Mouse (Mus musculus): ENCODE data around the gene Astn2. TPM values are rescaled to one million over a fixed set of nuclear protein-coding genes. Genes with fewer than 3 reads are reported as not detected.

Gene Astn2
- 0.03 and 0.06 TPM in 2 replicates for polyA plus RNA-seq (2015; fragmentation: Nextera tagmentation; extraction: Ambion mirVana)

DNA sequence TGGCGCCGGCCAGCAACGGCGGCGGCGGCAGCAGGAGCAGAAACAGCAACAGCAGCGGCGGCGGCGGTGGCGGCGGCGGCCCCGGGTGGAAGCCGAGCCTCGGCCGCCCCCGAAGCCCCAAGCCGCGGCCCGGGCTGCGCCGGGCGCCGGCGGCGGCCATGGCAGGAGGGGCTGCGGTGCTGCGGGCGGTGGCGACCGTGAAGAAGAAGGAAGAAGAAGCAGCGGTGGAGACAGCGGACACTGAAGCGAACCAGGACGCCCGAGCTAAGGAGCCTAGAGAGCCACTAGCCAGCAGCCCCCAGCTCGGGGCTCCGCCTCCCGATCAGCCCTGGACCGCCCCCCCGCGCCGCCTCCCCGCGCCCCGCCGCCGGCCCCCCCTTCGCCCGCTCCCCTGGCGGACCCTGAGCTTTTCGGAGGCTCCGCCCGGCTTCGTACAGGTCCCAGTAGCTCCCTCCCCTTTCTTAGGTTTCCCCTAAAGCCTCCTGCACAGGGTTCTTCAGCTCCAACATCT lies at the start of gene Astn2:
Gene Astn2, minus strand, starts transcription at position 411 of the 511 bp plus-strand sequence.
- no peak for ATAC-seq (ENCODE audit: low read depth)
- H3K27me3 ChIP-seq = peaks cover 52% of the 10 kb centered on the region
- H3K4me3 ChIP-seq (replicated peaks) = peak within 1 kb of the TSS; percentile 51
- WGBS (ENCODE audit: insufficient replicate concordance) = 0% methylated on average over 22 of the region's 56 CpGs
- no peak within 1 kb of the TSS for H3K27ac ChIP-seq
- no peaks in the 10 kb centered on the region for H3K36me3 ChIP-seq
- 0 out of 2 replicates have a peak within 1 kb of the TSS, but pooled peaks have one; percentile 6 for H3K9ac ChIP-seq
- peak within 1 kb of the TSS; percentile 65 for H3K4me2 ChIP-seq
- no peaks in the 10 kb centered on the region for H3K9me3 ChIP-seq (replicated peaks)
- H3K4me1 ChIP-seq (replicated peaks) = no peaks in the 10 kb centered on the region
- no peak for DNase-seq

GRCm38 (mm10) chr4:66450115-66450514 lies 45.7 kb upstream of the Astn2 start:
- Histone ChIP-seq H3K27ac (no peak overlapping the region), H3K4me3 (replicated peaks) (no peak overlapping the region), H3K4me1 (replicated peaks) (no peaks in the 10 kb centered on the region), H3K4me2 (no peak overlapping the region), H3K27me3 (no peaks in the 10 kb centered on the region), H3K36me3 (no peaks in the 10 kb centered on the region), H3K9ac (no peak overlapping the region), H3K9me3 (replicated peaks) (no peaks in the 10 kb centered on the region)
- ATAC-seq (ENCODE audit: low read depth) (no peak), DNase-seq (no peak)
- WGBS (ENCODE audit: insufficient replicate concordance) = 33% methylated on average over 3 of the region's 3 CpGs

DNA sequence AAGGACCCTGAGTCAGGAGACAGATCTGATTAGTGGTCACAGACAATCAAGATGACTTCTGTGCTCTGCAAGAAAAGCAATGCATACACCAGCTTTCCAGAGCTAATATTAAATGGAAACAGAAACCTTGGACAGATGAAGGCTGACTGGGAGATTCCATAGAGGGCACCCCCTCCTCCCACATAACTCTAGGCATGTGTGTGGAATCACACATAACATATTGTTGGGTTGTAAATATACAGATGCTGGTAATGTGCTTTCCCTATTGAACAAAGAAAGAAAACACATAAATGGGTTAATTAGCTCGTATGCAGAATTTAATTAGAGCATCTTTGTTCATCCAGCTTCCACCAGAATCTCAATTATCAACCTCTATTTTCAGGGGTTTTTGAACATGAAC lies 26.8 kb upstream of the Astn2 start:
- H3K9me3 ChIP-seq (replicated peaks) = no peaks in the 10 kb centered on the region
- no peak overlapping the region for H3K27ac ChIP-seq
- no peak overlapping the region for H3K4me2 ChIP-seq
- ATAC-seq (ENCODE audit: low read depth) (no peak), DNase-seq (no peak)
- no peak overlapping the region for H3K4me3 ChIP-seq (replicated peaks)
- WGBS (ENCODE audit: insufficient replicate concordance) = 25% methylated on average over 1 of the region's 1 CpGs
- H3K9ac ChIP-seq = no peak overlapping the region
- H3K36me3 ChIP-seq = no peaks in the 10 kb centered on the region
- no peaks in the 10 kb centered on the region for H3K4me1 ChIP-seq (replicated peaks)
- no peaks in the 10 kb centered on the region for H3K27me3 ChIP-seq

DNA sequence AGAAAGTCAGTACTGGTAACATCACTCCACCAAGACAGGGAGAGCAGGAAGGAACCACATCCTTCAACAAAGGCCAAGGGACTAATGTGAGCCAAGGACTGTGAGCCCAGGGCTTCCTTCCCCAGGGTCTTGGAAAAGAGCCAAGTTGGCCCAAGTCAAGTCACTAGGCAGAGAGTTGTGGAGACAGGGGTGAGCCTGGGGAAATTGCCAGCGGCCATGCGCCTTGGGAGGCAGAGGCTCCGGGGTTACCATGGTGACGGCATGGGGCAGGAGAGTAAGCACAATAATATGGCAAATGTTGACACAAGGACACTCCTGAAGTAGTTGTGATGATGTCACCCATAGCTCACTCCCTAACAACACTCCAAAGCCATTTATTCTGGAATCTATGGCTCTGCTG lies 21.4 kb upstream of the Astn2 start:
- H3K4me2 ChIP-seq = no peak overlapping the region
- 92% methylated on average over 4 of the region's 4 CpGs for WGBS (ENCODE audit: insufficient replicate concordance)
- no peak for DNase-seq
- H3K27me3 ChIP-seq = no peaks in the 10 kb centered on the region
- no peaks in the 10 kb centered on the region for H3K4me1 ChIP-seq (replicated peaks)
- H3K4me3 ChIP-seq (replicated peaks) = no peak overlapping the region
- H3K27ac ChIP-seq = no peak overlapping the region
- no peaks in the 10 kb centered on the region for H3K9me3 ChIP-seq (replicated peaks)
- ATAC-seq (ENCODE audit: low read depth) = no peak
- no peaks in the 10 kb centered on the region for H3K36me3 ChIP-seq
- H3K9ac ChIP-seq = no peak overlapping the region

GRCm38 (mm10) chr4:66414778-66415177 lies 10.4 kb upstream of the Astn2 start:
- Histone ChIP-seq H3K27ac (no peak overlapping the region), H3K4me2 (no peak overlapping the region), H3K4me3 (replicated peaks) (no peak overlapping the region), H3K9ac (no peak overlapping the region), H3K9me3 (replicated peaks) (no peaks in the 10 kb centered on the region), H3K36me3 (no peaks in the 10 kb centered on the region), H3K27me3 (no peaks in the 10 kb centered on the region), H3K4me1 (replicated peaks) (no peaks in the 10 kb centered on the region)
- no peak for ATAC-seq (ENCODE audit: low read depth)
- WGBS (ENCODE audit: insufficient replicate concordance) = 61% methylated on average over 8 of the region's 8 CpGs
- DNase-seq = no peak

DNA sequence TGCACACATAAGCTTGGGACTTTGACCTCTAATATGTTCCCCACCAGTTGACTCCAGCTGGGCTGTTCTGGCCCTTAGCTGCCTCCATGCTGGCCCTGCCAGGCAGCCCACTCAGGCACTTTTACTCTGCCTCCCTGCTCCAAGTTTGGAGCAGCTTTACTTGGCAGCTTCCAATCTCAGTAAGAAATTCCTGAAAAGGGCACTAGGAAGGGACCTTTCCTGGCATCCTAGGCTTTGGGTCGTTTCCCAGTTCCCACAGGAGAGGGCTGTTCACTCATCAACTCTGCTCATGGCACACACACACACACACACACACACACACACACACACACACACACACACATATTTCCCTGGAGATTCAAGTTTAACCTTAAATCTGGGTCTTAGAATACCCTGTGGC lies 675 bp upstream of the Astn2 start:
- peaks cover 52% of the 10 kb centered on the region for H3K27me3 ChIP-seq
- no peak overlapping the region for H3K9ac ChIP-seq
- 14% methylated on average over 1 of the region's 1 CpGs for WGBS (ENCODE audit: insufficient replicate concordance)
- DNase-seq (no peak), ATAC-seq (ENCODE audit: low read depth) (no peak)
- H3K4me3 ChIP-seq (replicated peaks) = no peak overlapping the region
- no peaks in the 10 kb centered on the region for H3K9me3 ChIP-seq (replicated peaks)
- no peak overlapping the region for H3K27ac ChIP-seq
- no peak overlapping the region for H3K4me2 ChIP-seq
- no peaks in the 10 kb centered on the region for H3K36me3 ChIP-seq
- no peaks in the 10 kb centered on the region for H3K4me1 ChIP-seq (replicated peaks)

DNA sequence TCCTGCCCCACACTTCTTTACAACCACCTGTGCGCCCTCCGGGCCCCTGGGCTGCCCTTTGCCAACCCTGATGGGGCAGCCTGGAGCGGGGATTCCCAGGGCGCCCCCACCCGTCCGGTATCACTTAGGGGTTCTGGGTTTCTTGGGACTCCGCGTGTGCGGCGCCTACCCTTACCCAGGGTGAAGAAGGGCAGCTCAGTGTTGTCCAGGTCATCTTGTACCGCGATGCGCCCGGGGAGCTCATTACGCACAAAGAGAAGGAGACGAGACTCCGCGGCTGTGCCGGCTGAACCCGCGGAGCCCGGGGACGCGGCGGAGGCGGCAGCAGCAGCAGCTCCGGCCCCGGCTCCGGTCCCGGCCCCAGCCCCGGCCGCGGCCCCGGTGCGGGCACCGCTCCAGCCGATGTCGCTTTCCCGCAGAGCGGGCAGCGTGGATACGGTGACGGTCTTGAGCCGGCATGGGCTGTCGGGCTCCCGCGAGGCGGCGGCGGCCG lies 657 bp downstream of the Astn2 start:
- H3K27me3 ChIP-seq = peaks cover 52% of the 10 kb centered on the region
- 0 out of 2 replicates have a peak overlapping the region, but pooled peaks have one; percentile 6 for H3K9ac ChIP-seq
- no peaks in the 10 kb centered on the region for H3K36me3 ChIP-seq
- no peak for ATAC-seq (ENCODE audit: low read depth)
- peak overlapping the region; percentile 51 for H3K4me3 ChIP-seq (replicated peaks)
- no peak overlapping the region for H3K27ac ChIP-seq
- H3K4me2 ChIP-seq = peak overlapping the region; percentile 65
- 1% methylated on average over 42 of the region's 51 CpGs for WGBS (ENCODE audit: insufficient replicate concordance)
- H3K4me1 ChIP-seq (replicated peaks) = no peaks in the 10 kb centered on the region
- no peak for DNase-seq
- H3K9me3 ChIP-seq (replicated peaks) = no peaks in the 10 kb centered on the region

DNA sequence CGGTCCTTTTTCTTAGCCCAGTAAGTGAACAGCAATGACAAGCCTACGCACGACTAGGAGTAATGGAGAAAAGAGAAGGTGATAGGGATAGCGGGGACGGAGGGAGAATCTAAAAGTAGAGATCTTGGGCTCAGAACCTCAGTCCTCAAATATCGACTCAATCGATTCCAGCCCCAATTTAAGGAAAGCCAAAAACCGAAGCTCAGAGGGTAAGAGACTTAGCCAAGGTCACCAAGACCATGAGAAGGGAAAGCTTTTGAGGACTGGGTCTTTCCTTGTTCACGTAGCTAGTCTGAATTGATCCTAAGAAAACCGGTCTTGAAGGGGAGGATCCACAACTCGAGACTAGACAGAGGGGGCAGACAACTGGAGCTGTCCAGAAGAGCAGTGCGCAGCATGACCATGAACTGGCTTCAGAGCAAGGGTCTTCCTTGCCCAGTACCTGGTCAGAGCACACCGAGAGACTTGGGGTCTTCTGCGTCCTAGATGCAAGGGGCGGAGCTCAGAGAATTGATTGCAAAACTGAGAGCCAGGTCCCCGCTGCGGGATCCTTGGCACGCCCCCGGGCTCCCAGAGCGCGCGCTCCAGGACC lies 1.2 kb downstream of the Astn2 start:
- no peaks in the 10 kb centered on the region for H3K4me1 ChIP-seq (replicated peaks)
- peak overlapping the region; percentile 51 for H3K4me3 ChIP-seq (replicated peaks)
- DNase-seq (no peak), ATAC-seq (ENCODE audit: low read depth) (no peak)
- H3K27ac ChIP-seq = no peak overlapping the region
- H3K9me3 ChIP-seq (replicated peaks) = no peaks in the 10 kb centered on the region
- peaks cover 52% of the 10 kb centered on the region for H3K27me3 ChIP-seq
- no peaks in the 10 kb centered on the region for H3K36me3 ChIP-seq
- H3K9ac ChIP-seq = no peak overlapping the region
- WGBS (ENCODE audit: insufficient replicate concordance) = 2% methylated on average over 22 of the region's 22 CpGs
- H3K4me2 ChIP-seq = peak overlapping the region; percentile 65

- ATAC-seq (ENCODE audit: low read depth) (no peak), DNase-seq (no peak)
- Histone ChIP-seq H3K4me1 (replicated peaks) (no peaks in the 10 kb centered on the region), H3K9ac (no peak overlapping the region), H3K4me3 (replicated peaks) (peak overlapping the region; percentile 51; the same call in 1 of the 2 replicates), H3K4me2 (peak overlapping the region; percentile 65), H3K9me3 (replicated peaks) (no peaks in the 10 kb centered on the region), H3K27me3 (peaks cover 52% of the 10 kb centered on the region), H3K27ac (no peak overlapping the region), H3K36me3 (no peaks in the 10 kb centered on the region)
- WGBS (ENCODE audit: insufficient replicate concordance) = 3% methylated on average over 24 of the region's 24 CpGs
Observed at GRCm38 (mm10) chr4:66402611-66403010, 1.8 kb downstream of the Astn2 start.

GRCm38 (mm10) chr4:66401186-66401681 lies 3.2 kb downstream of the Astn2 start:
- no peak for ATAC-seq (ENCODE audit: low read depth)
- peaks cover 51% of the 10 kb centered on the region for H3K27me3 ChIP-seq
- no peaks in the 10 kb centered on the region for H3K9me3 ChIP-seq (replicated peaks)
- no peaks in the 10 kb centered on the region for H3K4me1 ChIP-seq (replicated peaks)
- 28% methylated on average over 8 of the region's 8 CpGs for WGBS (ENCODE audit: insufficient replicate concordance)
- no peaks in the 10 kb centered on the region for H3K36me3 ChIP-seq
- H3K9ac ChIP-seq = no peak overlapping the region
- DNase-seq = no peak
- H3K4me2 ChIP-seq = no peak overlapping the region
- H3K27ac ChIP-seq = no peak overlapping the region
- no peak overlapping the region for H3K4me3 ChIP-seq (replicated peaks)

DNA sequence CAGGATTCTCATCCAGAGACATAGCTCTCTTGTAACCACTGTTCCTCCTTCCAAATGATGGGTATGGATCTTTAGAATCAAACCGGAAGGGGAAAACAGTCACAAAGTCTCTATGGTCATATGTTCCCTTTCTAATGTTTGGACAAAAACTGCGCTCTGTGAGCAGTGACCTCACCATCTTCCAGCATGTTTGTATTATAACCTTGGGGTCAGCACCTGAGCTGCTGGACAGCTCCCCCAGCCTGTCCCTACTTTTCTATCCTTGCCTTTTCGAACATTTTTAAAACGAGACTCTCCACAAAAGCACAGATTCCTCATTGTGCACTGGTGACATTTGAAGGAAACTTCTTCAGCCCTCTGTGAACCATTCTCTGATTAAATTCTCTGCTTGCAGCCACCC lies 5.3 kb downstream of the Astn2 start:
- DNase-seq = no peak
- 44% methylated on average over 4 of the region's 4 CpGs for WGBS (ENCODE audit: insufficient replicate concordance)

GRCm38 (mm10) chr4:66397216-66397615 lies 7.2 kb downstream of the Astn2 start:
- H3K4me1 ChIP-seq (replicated peaks) = no peaks in the 10 kb centered on the region
- H3K36me3 ChIP-seq = no peaks in the 10 kb centered on the region
- ATAC-seq (ENCODE audit: low read depth) = no peak
- no peak overlapping the region for H3K4me3 ChIP-seq (replicated peaks)
- no peak overlapping the region for H3K9ac ChIP-seq
- H3K4me2 ChIP-seq = no peak overlapping the region
- no peaks in the 10 kb centered on the region for H3K9me3 ChIP-seq (replicated peaks)
- H3K27me3 ChIP-seq = peaks cover 13% of the 10 kb centered on the region
- no peak for DNase-seq
- no peak overlapping the region for H3K27ac ChIP-seq

More for the DNA sequence above, 5.3 kb downstream of the Astn2 start:
- H3K4me3 ChIP-seq (replicated peaks) = no peak overlapping the region
- H3K9me3 ChIP-seq (replicated peaks) = no peaks in the 10 kb centered on the region
- ATAC-seq (ENCODE audit: low read depth) = no peak
- no peaks in the 10 kb centered on the region for H3K4me1 ChIP-seq (replicated peaks)
- peaks cover 31% of the 10 kb centered on the region for H3K27me3 ChIP-seq
- H3K36me3 ChIP-seq = no peaks in the 10 kb centered on the region
- no peak overlapping the region for H3K27ac ChIP-seq
- no peak overlapping the region for H3K4me2 ChIP-seq
- H3K9ac ChIP-seq = no peak overlapping the region
